Mouse (Mus musculus) embryonic facial prominence, embryonic 11.5 days (tissue): Measurements from ENCODE around the gene Fam107b. TPM values are rescaled to one million over a fixed set of nuclear protein-coding genes. Genes with fewer than 3 reads are reported as not detected.

ENCODE experiments used
- ATAC-seq: fragments of 200-750 bp; cut with Nextera tagmentation; replicated peaks from 2 replicates; pipeline ENCODE4 v1.8.0; 2017; ENCODE audit warnings: low read depth; ENCODE audit not compliant: insufficient number of reproducible peaks, low FRiP score, low TSS enrichment
- DNase-seq: peaks from one replicate; pipeline ENCODE4 v3.0.0-alpha.2; 2015; ENCODE audit warnings: low spot score
- H3K27ac ChIP-seq: fragments of 300-500 bp; sonication (generic); replicated peaks from 2 replicates; pipeline ENCODE4 v1.5.1; 2014; ENCODE audit warnings: mild to moderate bottlenecking, low read depth, low read length, control low read depth
- H3K27me3 ChIP-seq: fragments of 300-500 bp; sonication (generic); 2 replicates; pipeline ENCODE4 v1.6.1; 2014; ENCODE audit warnings: mild to moderate bottlenecking, low read length, moderate library complexity, mixed read lengths; ENCODE audit not compliant: control insufficient read depth, insufficient read depth
- H3K36me3 ChIP-seq: fragments of 300-500 bp; sonication (generic); replicated peaks from 2 replicates; pipeline ENCODE4 v1.6.1; 2014; ENCODE audit warnings: low read depth, mild to moderate bottlenecking, low read length, moderate library complexity, mixed read lengths; ENCODE audit not compliant: control insufficient read depth, insufficient read depth
- H3K4me1 ChIP-seq: fragments of 300-500 bp; sonication (generic); 2 replicates; pipeline ENCODE4 v1.6.1; 2014; ENCODE audit warnings: low read length, mixed read lengths; ENCODE audit not compliant: control insufficient read depth, insufficient read depth
- H3K4me2 ChIP-seq: fragments of 300-500 bp; sonication (generic); 2 replicates; pipeline ENCODE4 v1.6.1; 2014; ENCODE audit warnings: low read depth, mild to moderate bottlenecking, control low read depth, low read length, moderate library complexity
- H3K4me3 ChIP-seq: fragments of 300-500 bp; sonication (generic); 2 replicates; pipeline ENCODE4 v1.5.1; 2014; ENCODE audit warnings: low read depth, low read length, control low read depth
- H3K9ac ChIP-seq: fragments of 300-500 bp; sonication (generic); replicated peaks from 2 replicates; pipeline ENCODE4 v1.6.1; 2014; ENCODE audit warnings: mild to moderate bottlenecking, control low read depth, low read length
- H3K9me3 ChIP-seq: fragments of 300-500 bp; sonication (generic); replicated peaks from 2 replicates; pipeline ENCODE4 v1.6.1; 2016; ENCODE audit warnings: mild to moderate bottlenecking, low read length, inconsistent platforms, mixed read lengths; ENCODE audit not compliant: control insufficient read depth
- WGBS: fragments of 180-500 bp; shearing (Covaris S2); extraction: QIAGEN DNeasy Blood & Tissue Kit; methylation state at CpG from one replicate; pipeline ENCODE4 v1.1.7; 2014; 5-methylcytosine and 5-hydroxymethylcytosine counted together
- polyA plus RNA-seq: library from polyadenylated mRNA; unstranded; fragments of >200 nt; fragmentation: Nextera tagmentation; extraction: Ambion mirVana; gene quantifications from 2 replicates; pipeline ENCODE4 v1.2.1, GENCODE M21; 2014

Fam107b gene
- polyA plus RNA-seq, 1 experiment from 2014 or later: 79.4 TPM

DNA sequence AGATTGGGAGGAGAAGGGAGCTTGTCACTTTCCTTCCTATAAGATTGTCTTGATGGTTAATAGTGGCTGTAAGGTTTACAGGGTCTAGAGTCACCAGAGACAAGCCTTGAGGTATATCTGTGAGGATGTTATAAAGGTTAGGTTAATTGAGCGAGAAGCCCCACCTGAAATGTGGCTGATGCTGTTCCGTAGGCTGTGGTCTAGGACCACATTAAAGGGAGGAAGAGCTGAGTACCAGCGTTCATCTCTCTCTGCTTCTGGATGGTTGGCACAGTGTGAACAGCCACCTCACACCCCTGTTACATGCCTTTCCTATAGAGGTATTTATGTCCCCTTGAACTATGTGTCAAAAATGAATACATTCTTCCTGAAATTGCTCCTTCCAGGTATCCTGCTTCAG is 140.2 kb downstream of the Fam107b start:
- WGBS: 90% methylated on average over 3 of the region's 3 CpGs

DNA sequence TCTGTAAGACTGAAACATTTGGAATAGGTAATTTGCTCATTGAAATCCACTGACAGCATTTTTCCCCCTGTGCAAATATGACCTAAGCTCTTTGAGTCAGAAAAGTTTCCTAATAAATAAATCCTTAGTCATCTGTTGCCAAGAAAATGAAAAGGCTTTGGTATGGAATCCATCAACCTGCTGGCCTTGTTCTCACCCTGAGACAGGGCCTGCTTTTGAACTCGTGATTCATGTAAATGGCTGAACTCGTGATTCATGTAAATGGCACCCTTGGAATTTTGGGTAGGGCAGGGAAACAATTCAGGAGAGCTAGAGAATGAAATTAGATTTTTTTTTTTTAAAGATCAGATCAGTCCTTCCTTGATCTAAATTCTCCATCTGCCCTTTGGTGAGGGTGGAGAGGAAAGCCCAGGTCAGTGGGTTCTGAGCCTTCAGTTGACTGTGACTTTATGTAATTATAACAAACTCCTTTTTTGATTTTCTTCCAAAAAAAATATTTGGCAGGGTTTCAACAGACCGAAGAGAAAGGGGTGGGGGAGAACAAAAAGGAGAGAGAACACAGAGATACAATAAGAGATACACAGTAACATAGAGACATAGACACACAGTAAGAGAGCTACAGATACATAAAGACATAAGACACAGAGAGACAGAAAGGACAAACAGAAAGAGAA is 142.2 kb downstream of the Fam107b start:
- WGBS: 74% methylated on average over 3 of the region's 3 CpGs
- H3K27ac ChIP-seq: no peak overlapping the region
- no peak overlapping the region for H3K4me3 ChIP-seq
- no peaks in the 10 kb centered on the region for H3K9me3 ChIP-seq
- H3K4me1 ChIP-seq: no peaks in the 10 kb centered on the region
- ATAC-seq (no peak), DNase-seq (no peak)
- H3K27me3 ChIP-seq: no peaks in the 10 kb centered on the region
- H3K4me2 ChIP-seq: no peak overlapping the region
- H3K36me3 ChIP-seq: no peaks in the 10 kb centered on the region
- H3K9ac ChIP-seq: no peak overlapping the region

More for the DNA sequence above, 140.2 kb downstream of the Fam107b start:
- no peaks in the 10 kb centered on the region for H3K4me1 ChIP-seq
- no peaks in the 10 kb centered on the region for H3K9me3 ChIP-seq
- no peak for DNase-seq
- H3K4me3 ChIP-seq: no peak overlapping the region
- no peaks in the 10 kb centered on the region for H3K27me3 ChIP-seq
- no peak overlapping the region for H3K27ac ChIP-seq
- H3K36me3 ChIP-seq: no peaks in the 10 kb centered on the region
- no peak for ATAC-seq
- no peak overlapping the region for H3K9ac ChIP-seq
- no peak overlapping the region for H3K4me2 ChIP-seq

DNA sequence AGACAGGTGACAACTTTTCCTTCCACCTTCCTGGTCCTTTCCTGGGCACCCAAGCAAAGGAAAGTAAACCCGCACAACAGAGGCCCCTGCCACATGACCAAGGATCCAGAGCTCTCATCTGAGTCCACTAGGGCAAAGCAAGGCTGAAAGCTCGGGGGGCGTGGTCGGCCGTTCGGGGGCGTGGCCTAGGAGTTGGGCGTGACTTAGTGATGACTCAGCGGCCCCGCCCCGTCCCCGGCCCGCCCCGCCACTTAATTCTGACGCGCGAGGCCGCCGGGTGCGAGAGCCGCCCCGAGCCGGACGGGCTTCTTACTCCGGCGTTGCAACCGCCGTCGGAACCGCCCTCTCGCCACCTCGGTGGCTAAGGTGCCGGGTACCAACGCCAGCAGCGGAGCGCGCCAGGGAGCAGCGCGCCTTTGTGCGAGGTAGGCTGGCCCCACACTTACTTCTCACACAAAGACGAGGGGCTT is 143.0 kb downstream of the Fam107b start:
- ATAC-seq (peak; percentile 91), DNase-seq (peak; percentile 97)
- H3K4me1 ChIP-seq: no peaks in the 10 kb centered on the region
- peak overlapping the region; percentile 95 for H3K4me3 ChIP-seq
- no peaks in the 10 kb centered on the region for H3K36me3 ChIP-seq
- H3K27ac ChIP-seq: peak overlapping the region; percentile 52; the same call in 1 of the 2 replicates
- H3K27me3 ChIP-seq: no peaks in the 10 kb centered on the region
- H3K4me2 ChIP-seq: peak overlapping the region; percentile 73
- no peaks in the 10 kb centered on the region for H3K9me3 ChIP-seq
- WGBS: under 1% methylated on average over 41 of the region's 41 CpGs
- H3K9ac ChIP-seq: peak overlapping the region; percentile 96

DNA sequence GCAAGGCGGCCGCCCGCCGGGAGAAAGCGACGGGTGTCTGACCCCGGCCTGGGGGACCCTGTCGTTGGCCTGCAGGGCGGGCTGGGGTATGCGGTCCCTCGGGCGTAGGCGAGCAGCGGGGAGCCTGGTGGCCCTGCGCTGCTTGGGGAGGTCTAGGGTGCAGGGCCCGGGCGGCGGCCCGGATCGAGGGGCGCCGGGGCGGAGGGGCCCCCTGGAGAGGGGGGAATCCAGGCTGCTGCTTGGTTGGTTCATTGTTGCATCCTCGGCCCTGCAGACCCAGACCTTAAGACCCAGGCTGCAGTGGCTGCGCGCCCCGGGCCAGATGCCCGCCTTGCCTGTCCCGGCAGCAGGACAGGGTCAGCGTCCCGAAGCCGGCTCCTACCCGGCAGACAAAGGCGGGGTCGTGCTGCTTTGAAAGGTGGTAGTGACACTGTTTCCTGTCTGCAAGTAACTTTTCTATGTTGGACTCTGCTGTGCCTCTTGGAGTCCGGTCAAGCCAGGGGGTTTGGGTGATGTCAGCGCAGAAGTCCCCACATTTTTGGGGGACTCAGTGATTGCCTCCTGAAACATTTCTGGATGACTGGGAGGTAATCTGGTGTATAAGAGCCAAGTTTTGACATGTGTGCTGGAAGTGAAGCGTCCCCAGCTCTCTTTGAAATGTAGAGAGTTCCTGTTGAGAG is 143.5 kb downstream of the Fam107b start:
- no peaks in the 10 kb centered on the region for H3K4me1 ChIP-seq
- peak; percentile 54 for DNase-seq
- H3K27me3 ChIP-seq: no peaks in the 10 kb centered on the region
- peak; percentile 68 for ATAC-seq
- H3K36me3 ChIP-seq: no peaks in the 10 kb centered on the region
- peak overlapping the region; percentile 95 for H3K4me3 ChIP-seq
- 1% methylated on average over 38 of the region's 38 CpGs for WGBS
- peak overlapping the region; percentile 96 for H3K9ac ChIP-seq
- peak overlapping the region; percentile 52; the same call in 1 of the 2 replicates for H3K27ac ChIP-seq
- no peaks in the 10 kb centered on the region for H3K9me3 ChIP-seq
- peak overlapping the region; percentile 73 for H3K4me2 ChIP-seq

DNA sequence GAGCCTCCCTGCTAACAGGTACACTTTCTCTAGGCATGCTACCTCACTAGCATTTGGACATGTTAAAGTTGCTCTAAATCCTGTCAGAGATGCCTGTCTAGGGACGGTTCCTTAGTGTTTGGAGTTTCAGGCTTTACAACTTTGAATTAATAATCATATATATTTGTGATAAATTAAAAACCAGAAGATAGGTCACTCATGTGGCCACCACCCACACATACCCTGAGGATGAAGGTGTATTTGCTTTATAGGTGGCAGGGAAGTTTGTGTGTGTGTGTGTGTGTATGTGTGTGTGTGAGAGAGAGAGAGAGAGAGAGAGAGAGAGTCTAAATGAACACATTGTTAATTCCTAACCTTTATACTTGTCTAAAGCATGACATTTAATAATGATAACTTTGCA is 144.2 kb downstream of the Fam107b start:
- Histone ChIP-seq H3K4me2 (peak overlapping the region; percentile 73), H3K27me3 (no peaks in the 10 kb centered on the region), H3K9ac (peak overlapping the region; percentile 96), H3K9me3 (no peaks in the 10 kb centered on the region), H3K27ac (no peak overlapping the region), H3K4me3 (peak overlapping the region; percentile 95), H3K36me3 (no peaks in the 10 kb centered on the region), H3K4me1 (no peaks in the 10 kb centered on the region)
- no peak for DNase-seq
- WGBS: 43% methylated on average over 1 of the region's 1 CpGs
- no peak for ATAC-seq

DNA sequence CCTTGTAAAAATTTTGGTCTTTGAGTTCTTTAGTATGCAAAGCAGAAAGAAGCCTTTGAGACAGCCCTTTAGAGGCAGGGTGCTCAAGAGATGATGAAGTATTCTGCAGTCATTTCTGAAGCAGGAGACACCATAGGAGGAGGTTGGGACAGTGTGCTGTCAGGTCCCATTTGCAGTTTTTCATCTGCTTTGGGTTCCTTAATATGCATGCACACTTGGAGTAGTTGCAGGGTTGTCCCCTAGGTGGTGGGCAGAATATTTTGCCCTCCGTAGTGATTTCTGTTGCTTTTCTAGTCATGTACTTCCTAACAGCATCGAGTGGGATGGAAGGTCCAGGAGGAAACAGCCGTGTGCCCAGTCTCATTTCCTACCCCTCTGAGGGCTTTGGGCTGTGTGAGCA is 145.1 kb downstream of the Fam107b start:
- H3K27me3 ChIP-seq: no peaks in the 10 kb centered on the region
- H3K9me3 ChIP-seq: no peaks in the 10 kb centered on the region
- WGBS: 75% methylated on average over 3 of the region's 3 CpGs
- DNase-seq (no peak), ATAC-seq (no peak)
- H3K36me3 ChIP-seq: no peaks in the 10 kb centered on the region
- no peak overlapping the region; the same call in 1 of the 2 replicates for H3K9ac ChIP-seq
- no peaks in the 10 kb centered on the region for H3K4me1 ChIP-seq
- no peak overlapping the region for H3K4me3 ChIP-seq
- no peak overlapping the region; the same call in 1 of the 2 replicates for H3K4me2 ChIP-seq
- no peak overlapping the region for H3K27ac ChIP-seq

DNA sequence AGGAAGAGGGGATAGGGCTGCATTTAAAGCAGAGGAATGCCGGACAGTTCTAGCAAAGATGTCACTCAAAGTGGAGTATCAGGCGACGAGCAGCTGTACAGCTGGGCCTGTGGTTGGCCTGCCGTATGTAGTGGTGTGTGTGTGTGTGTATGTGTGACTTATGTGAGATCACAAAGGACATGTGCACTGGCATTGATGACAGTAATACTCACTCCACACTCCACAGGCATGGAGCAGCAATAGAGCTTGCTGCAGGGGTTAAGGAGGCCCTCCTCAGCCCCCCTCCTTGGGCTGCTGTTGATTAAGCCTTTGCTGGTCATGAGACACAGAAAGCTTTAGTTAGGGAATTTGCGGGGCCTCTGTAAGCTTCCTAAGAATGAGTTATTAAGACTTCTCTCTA is 147.0 kb downstream of the Fam107b start:
- Histone ChIP-seq H3K36me3 (no peaks in the 10 kb centered on the region), H3K4me2 (no peak overlapping the region; the same call in 1 of the 2 replicates), H3K27ac (no peak overlapping the region), H3K4me1 (no peaks in the 10 kb centered on the region), H3K9ac (no peak overlapping the region), H3K9me3 (no peaks in the 10 kb centered on the region), H3K27me3 (no peaks in the 10 kb centered on the region), H3K4me3 (no peak overlapping the region)
- ATAC-seq (no peak), DNase-seq (peak; percentile 35)
- 46% methylated on average over 5 of the region's 5 CpGs for WGBS

DNA sequence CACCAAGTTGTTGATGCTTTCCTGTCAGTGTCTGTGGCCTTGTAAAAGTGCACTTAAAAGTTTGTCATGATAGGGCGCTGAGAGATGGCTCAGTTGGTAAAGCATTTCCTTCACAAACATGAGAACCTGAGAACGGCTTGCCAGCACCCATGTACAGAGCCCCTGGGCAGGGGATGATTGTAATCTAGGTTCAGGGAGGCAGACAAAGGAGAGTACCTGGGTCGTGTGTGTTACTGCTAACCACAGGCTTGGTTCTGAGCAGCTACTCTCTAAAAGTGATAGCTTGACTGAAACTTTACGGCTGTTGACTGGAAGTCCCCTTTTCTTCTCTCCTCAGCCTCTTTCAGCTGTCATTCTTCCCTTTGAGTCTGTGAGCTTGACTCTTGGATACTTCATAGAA is 147.6 kb downstream of the Fam107b start:
- no peaks in the 10 kb centered on the region for H3K4me1 ChIP-seq
- no peak overlapping the region for H3K27ac ChIP-seq
- H3K4me2 ChIP-seq: no peak overlapping the region
- DNase-seq: no peak
- ATAC-seq: no peak
- H3K36me3 ChIP-seq: no peaks in the 10 kb centered on the region
- no peaks in the 10 kb centered on the region for H3K9me3 ChIP-seq
- 74% methylated on average over 4 of the region's 4 CpGs for WGBS
- H3K27me3 ChIP-seq: no peaks in the 10 kb centered on the region
- no peak overlapping the region for H3K4me3 ChIP-seq
- H3K9ac ChIP-seq: no peak overlapping the region
